ENCODE assay signal across 8 mouse cellular contexts in the genomic region with DNA sequence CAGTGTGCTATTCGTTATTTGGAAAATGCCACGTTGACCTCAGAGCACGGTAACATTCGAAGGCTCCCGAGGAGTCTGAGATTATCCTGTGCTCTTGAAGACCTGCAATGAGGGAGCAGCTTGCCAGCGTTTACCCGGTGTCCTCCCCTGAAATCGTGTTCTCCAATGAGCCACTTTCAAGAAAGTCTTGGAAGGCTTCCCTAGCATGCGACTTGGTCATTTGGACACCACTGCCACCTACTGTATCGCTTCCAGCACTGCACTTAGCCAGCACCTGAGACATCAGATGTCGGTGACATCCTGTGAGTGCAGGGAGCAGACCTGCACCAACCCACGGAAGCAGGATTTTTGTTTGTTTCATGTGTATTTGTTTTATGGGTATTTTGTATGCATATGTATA. TPM values are rescaled to one million over a fixed set of nuclear protein-coding genes. Genes with fewer than 3 reads are reported as not detected.
DNase-seq lines count a peak whose midpoint lies in the region; ATAC-seq and TF ChIP-seq lines count a peak whose summit lies in the region.

No protein-coding gene starts in this region.

- no peak for ATAC-seq in embryonic facial prominence, embryonic 12.5 days (ENCODE audit: insufficient number of reproducible peaks, insufficient read depth, low FRiP score, low TSS enrichment)
- peak; percentile 54; the same call in 1 of the 2 replicates for ATAC-seq in midbrain, embryonic 16.5 days

- no peak for TF ChIP-seq POLR2A in testis, adult 2 months (IDR thresholded peaks at IDR 0.05; ENCODE audit: control insufficient read depth, low read depth, low read length)

- peak; percentile 80 for DNase-seq in adrenal gland, postnatal 14 days
- peak; percentile 32 to 47 for DNase-seq in heart, adult 9 months (ENCODE audit: low spot score in 2 of 2)
- DNase-seq in kidney, adult 8-10 months, result peak; percentile 53 to 76
- peak; percentile 71 for DNase-seq in left cerebral cortex, postnatal 4 days

- no peaks in the 10 kb centered on the region for H3K36me3 ChIP-seq in C2C12 (ENCODE audit: control insufficient read depth, insufficient read depth)
- H3K36me3 ChIP-seq in embryonic facial prominence, embryonic 12.5 days, result no peaks in the 10 kb centered on the region
- no peaks in the 10 kb centered on the region for H3K36me3 ChIP-seq in midbrain, embryonic 16.5 days (ENCODE audit: control insufficient read depth, insufficient read depth, low read length)
- no peaks in the 10 kb centered on the region for H3K36me3 ChIP-seq in testis, adult 2 months (ENCODE audit: control insufficient read depth, insufficient read depth, low read length)

- whole genome bisulfite sequencing in embryonic facial prominence, embryonic 12.5 days, result 8% methylated on average over 12 of the region's 12 CpGs
- WGBS in midbrain, embryonic 16.5 days, result 6% methylated on average over 12 of the region's 12 CpGs

- peak; percentile 69 for TF ChIP-seq CTCF in C2C12 (IDR thresholded peaks at IDR 0.05; ENCODE audit: control insufficient read depth, insufficient read depth, insufficient read length)
- TF ChIP-seq CTCF in testis, adult 2 months (IDR thresholded peaks at IDR 0.05; ENCODE audit: control insufficient read depth, insufficient read depth, insufficient replicate concordance, low read depth, low read length), result peak; percentile 72; the same call in 1 of the 2 replicates

- H3K27me3 ChIP-seq in C2C12 (ENCODE audit: control insufficient read depth, insufficient read depth, insufficient read length), result no peaks in the 10 kb centered on the region
- H3K27me3 ChIP-seq in embryonic facial prominence, embryonic 12.5 days, result peaks cover 7% of the 10 kb centered on the region
- no peaks in the 10 kb centered on the region for H3K27me3 ChIP-seq in midbrain, embryonic 16.5 days (ENCODE audit: control insufficient read depth, insufficient read depth, low read depth, low read length)
- no peaks in the 10 kb centered on the region for H3K27me3 ChIP-seq in testis, adult 2 months (ENCODE audit: control insufficient read depth, insufficient read depth, low read length)

- no peak overlapping the region for H3K27ac ChIP-seq in embryonic facial prominence, embryonic 12.5 days
- no peak overlapping the region for H3K27ac ChIP-seq in midbrain, embryonic 16.5 days (ENCODE audit: low read length)
- no peak overlapping the region for H3K27ac ChIP-seq in testis, adult 2 months (ENCODE audit: control insufficient read depth, insufficient read depth, low read depth, low read length)

- no peaks in the 10 kb centered on the region for H3K9me3 ChIP-seq in embryonic facial prominence, embryonic 12.5 days
- no peaks in the 10 kb centered on the region for H3K9me3 ChIP-seq in midbrain, embryonic 16.5 days (replicated peaks; ENCODE audit: control insufficient read depth, low read length, poor library complexity, severe bottlenecking)

- no peaks in the 10 kb centered on the region for H3K79me3 ChIP-seq in C2C12 (ENCODE audit: low read depth)

- H3K4me1 ChIP-seq in embryonic facial prominence, embryonic 12.5 days, result peaks cover 11% of the 10 kb centered on the region; the same call in 1 of the 2 replicates
- no peaks in the 10 kb centered on the region for H3K4me1 ChIP-seq in midbrain, embryonic 16.5 days (ENCODE audit: control insufficient read depth, insufficient read depth, low read length)
- H3K4me1 ChIP-seq in testis, adult 2 months (ENCODE audit: control insufficient read depth, insufficient read depth, low read length), result no peaks in the 10 kb centered on the region; the same call in 1 of the 2 replicates

- no peak overlapping the region for H3K4me3 ChIP-seq in C2C12 (ENCODE audit: insufficient read depth, poor library complexity, severe bottlenecking)
- H3K4me3 ChIP-seq in embryonic facial prominence, embryonic 12.5 days, result no peak overlapping the region
- H3K4me3 ChIP-seq in midbrain, embryonic 16.5 days (ENCODE audit: low read depth, low read length), result no peak overlapping the region
- no peak overlapping the region for H3K4me3 ChIP-seq in testis, adult 2 months (ENCODE audit: control insufficient read depth, low read depth, low read length)

- intact Hi-C loops in left cerebral cortex, postnatal 4 days (cut with DNase I), result loop anchor here (10.0 kb wide), 1 partner anchor 216 kb away; no protein-coding TSS in a partner anchor

- H3ac ChIP-seq in C2C12 (ENCODE audit: control insufficient read depth, insufficient read length, low read depth), result no peak overlapping the region

- H3K9ac ChIP-seq in embryonic facial prominence, embryonic 12.5 days, result no peak overlapping the region
- peak overlapping the region; percentile 22; the same call in 1 of the 2 replicates for H3K9ac ChIP-seq in midbrain, embryonic 16.5 days (ENCODE audit: low read depth, low read length)

- H3K79me2 ChIP-seq in C2C12 (ENCODE audit: control insufficient read depth, insufficient read depth), result no peaks in the 10 kb centered on the region

- peak overlapping the region; percentile 29; the same call in 1 of the 2 replicates for H3K4me2 ChIP-seq in embryonic facial prominence, embryonic 12.5 days (replicated peaks)
- H3K4me2 ChIP-seq in midbrain, embryonic 16.5 days (ENCODE audit: low read length), result peak overlapping the region; percentile 38

TF ChIP-seq in C2C12, 6 proteins besides CTCF, POLR2A, EP300 and RAD21:
- TF ChIP-seq FOSL1 (IDR thresholded peaks at IDR 0.05; ENCODE audit: insufficient read depth, low read length, poor library complexity, severe bottlenecking), result no peak
- no peak for TF ChIP-seq CEBPB (IDR thresholded peaks at IDR 0.05; ENCODE audit: low read depth)
- no peak for TF ChIP-seq MYOG (IDR thresholded peaks at IDR 0.05; ENCODE audit: control insufficient read depth, extremely low read depth, insufficient read length)
- TF ChIP-seq USF1 (IDR thresholded peaks at IDR 0.05; ENCODE audit: low read depth), result no peak
- no peak for TF ChIP-seq MAX (IDR thresholded peaks at IDR 0.05)
- TF ChIP-seq MYOD1 (IDR thresholded peaks at IDR 0.05; ENCODE audit: control insufficient read depth, insufficient read length, low read depth), result no peak

RNA-seq across cellular contexts. Expression of gene Aspg, which starts 15.4 kb away (rescaled TPM):
- 0.13 TPM for polyA plus RNA-seq in C2C12 (2012; fragmentation: generic; extraction: Trizol)
- 40.1 and 40.8 TPM in 2 replicates for total RNA-seq in adrenal gland, postnatal 14 days (2021)
- 1.3 and 1.5 TPM in 2 replicates for polyA plus RNA-seq in embryonic facial prominence, embryonic 12.5 days (2016; fragmentation: Nextera tagmentation; extraction: Ambion mirVana)
- total RNA-seq in left cerebral cortex, postnatal 4 days (2021), result 1 to 10 TPM; 1.2 to 1.4 TPM
- 0.66 and 0.74 TPM in 2 replicates for polyA plus RNA-seq in midbrain, embryonic 16.5 days (2015; fragmentation: Nextera tagmentation; extraction: Ambion mirVana)
- polyA plus RNA-seq in testis, adult 2 months (2012; rRNA removed), result 1.2 and 5.4 TPM in 2 replicates

RNA-seq across cellular contexts. Expression of gene Kif26a, which starts 55.0 kb away (rescaled TPM):
- polyA plus RNA-seq in C2C12 (2012; fragmentation: generic; extraction: Trizol), result not detected
- 12.8 and 15.4 TPM in 2 replicates for total RNA-seq in adrenal gland, postnatal 14 days (2021)
- polyA plus RNA-seq in embryonic facial prominence, embryonic 12.5 days (2016; fragmentation: Nextera tagmentation; extraction: Ambion mirVana), result 5.0 and 5.6 TPM in 2 replicates
- total RNA-seq in left cerebral cortex, postnatal 4 days (2021), result 10 to 100 TPM; 23.0 to 24.6 TPM
- 4.7 and 6.2 TPM in 2 replicates for polyA plus RNA-seq in midbrain, embryonic 16.5 days (2015; fragmentation: Nextera tagmentation; extraction: Ambion mirVana)
- polyA plus RNA-seq in testis, adult 2 months (2012; rRNA removed), result 0.98 and 1.1 TPM in 2 replicates
